Mouse (Mus musculus) liver, postnatal 0 days (tissue): Measurements from ENCODE around the gene Sdk1.

ENCODE experiments used
- CTCF ChIP-seq: sonication (generic); IDR thresholded peaks from 2 replicates; pipeline ENCODE4 v1.5.1; 2016; ENCODE audit warnings: antibody characterized with exemption, low read depth
- EP300 ChIP-seq: IDR thresholded peaks from 2 replicates; pipeline ENCODE4 v1.6.1; 2016; ENCODE audit warnings: antibody characterized with exemption, low read depth, mild to moderate bottlenecking

GRCm38 (mm10) chr5:142111989-142112388 lies 870.7 kb downstream of the Sdk1 start:
- TF ChIP-seq CTCF (0 out of 2 replicates have a peak, but pooled peaks have one; percentile 22), EP300 (no peak)
